ENCODE assay signal across 19 mouse cellular contexts in genomic region chr8:48124857-48125256, GRCm38 (mm10). TPM values are rescaled to one million over a fixed set of nuclear protein-coding genes. Genes with fewer than 3 reads are reported as not detected.
DNase-seq lines count a peak whose midpoint lies in the region; ATAC-seq and TF ChIP-seq lines count a peak whose summit lies in the region.
"Had no signal": no experiment of that assay in that cellular context is flagged by ENCODE, and none has a peak within 500 bp of the region (broad histone marks: within the 10 kb centered on the region; RNA-seq: fewer than 3 reads in every experiment).

No protein-coding gene starts in this region.

- TF ChIP-seq CTCF in thymus, adult 2 months (IDR thresholded peaks at IDR 0.05; ENCODE audit: borderline replicate concordance, control insufficient read depth, extremely low read depth, insufficient read depth, low read length, poor library complexity): no peak

- ATAC-seq in forebrain, embryonic 11.5 days (replicated peaks; ENCODE audit: low FRiP score): peak; percentile 74; the same call in 1 of the 2 replicates
- ATAC-seq in forebrain, embryonic 16.5 days: no peak
- ATAC-seq in forebrain, embryonic 13.5 days: no peak

- DNase-seq in forebrain, embryonic 11.5 days (ENCODE audit: low spot score): no peak
- DNase-seq in retina, postnatal 1 day: peak; percentile 37
- DNase-seq in retina, embryonic 14.5 days (ENCODE audit: low spot score): no peak
- no peak for DNase-seq in cerebellum, adult 8-10 months
- DNase-seq in thymus, adult 2 months: no peak
- DNase-seq: adrenal gland, adult 2 months; adrenal gland, postnatal 10 days; adrenal gland, postnatal 25 days; cerebellum, adult 11-12 months; cerebellum, adult 2 months; cerebellum, adult 9-11 months; cerebellum, postnatal 14 days; cerebellum, postnatal 36 days; embryo, embryonic 11 days had no signal

- H3K4me2 ChIP-seq in forebrain, embryonic 11.5 days (ENCODE audit: low read depth, low read length, severe bottlenecking): no peak overlapping the region
- H3K4me2 ChIP-seq in forebrain, embryonic 16.5 days (ENCODE audit: low read length): no peak overlapping the region
- H3K4me2 ChIP-seq in forebrain, embryonic 13.5 days: 0 out of 2 replicates have a peak overlapping the region, but pooled peaks have one; percentile 0
- H3K4me2 ChIP-seq: embryonic facial prominence, embryonic 13.5 days; embryonic facial prominence, embryonic 15.5 days had no signal

- H3K4me3 ChIP-seq in forebrain, embryonic 11.5 days (ENCODE audit: low read depth, low read length): no peak overlapping the region
- H3K4me3 ChIP-seq in forebrain, embryonic 16.5 days (replicated peaks; ENCODE audit: low read length): no peak overlapping the region
- no peak overlapping the region for H3K4me3 ChIP-seq in forebrain, embryonic 13.5 days
- no peak overlapping the region for H3K4me3 ChIP-seq in thymus, adult 2 months (ENCODE audit: control insufficient read depth, insufficient read depth, low read length)
- H3K4me3 ChIP-seq: embryonic facial prominence, embryonic 13.5 days; embryonic facial prominence, embryonic 15.5 days; erythroblast, embryonic 14.5 days had no signal

- H3K9ac ChIP-seq in forebrain, embryonic 11.5 days (ENCODE audit: low read length): no peak overlapping the region
- H3K9ac ChIP-seq in forebrain, embryonic 16.5 days (replicated peaks; ENCODE audit: low read depth, low read length): no peak overlapping the region
- no peak overlapping the region for H3K9ac ChIP-seq in forebrain, embryonic 13.5 days
- H3K9ac ChIP-seq: embryonic facial prominence, embryonic 13.5 days; embryonic facial prominence, embryonic 15.5 days had no signal

- no peaks in the 10 kb centered on the region for H3K27me3 ChIP-seq in forebrain, embryonic 11.5 days (ENCODE audit: control insufficient read depth, insufficient read depth, low read length)
- H3K27me3 ChIP-seq in forebrain, embryonic 16.5 days (replicated peaks; ENCODE audit: control insufficient read depth, insufficient read depth, low read length): no peaks in the 10 kb centered on the region
- no peaks in the 10 kb centered on the region for H3K27me3 ChIP-seq in forebrain, embryonic 13.5 days
- no peaks in the 10 kb centered on the region for H3K27me3 ChIP-seq in thymus, adult 2 months (ENCODE audit: control insufficient read depth, insufficient read depth, low read length)
- H3K27me3 ChIP-seq: embryonic facial prominence, embryonic 13.5 days; embryonic facial prominence, embryonic 15.5 days had no signal

- H3K27ac ChIP-seq in forebrain, embryonic 11.5 days (ENCODE audit: low read depth, low read length): no peak overlapping the region
- H3K27ac ChIP-seq in forebrain, embryonic 16.5 days (ENCODE audit: low read length): no peak overlapping the region
- no peak overlapping the region for H3K27ac ChIP-seq in forebrain, embryonic 13.5 days
- H3K27ac ChIP-seq in thymus, adult 2 months (ENCODE audit: control insufficient read depth, insufficient read depth, low read length): no peak overlapping the region
- H3K27ac ChIP-seq: embryonic facial prominence, embryonic 13.5 days; embryonic facial prominence, embryonic 15.5 days had no signal

- 47% methylated on average over 8 of the region's 8 CpGs for WGBS in forebrain, embryonic 11.5 days
- 20% methylated on average over 8 of the region's 8 CpGs for WGBS in forebrain, embryonic 16.5 days
- 23% methylated on average over 8 of the region's 8 CpGs for WGBS in forebrain, embryonic 13.5 days
- WGBS in thymus, adult 2 months: 97% methylated on average over 8 of the region's 8 CpGs

- no peaks in the 10 kb centered on the region for H3K9me3 ChIP-seq in forebrain, embryonic 11.5 days (ENCODE audit: control insufficient read depth, low read length)
- H3K9me3 ChIP-seq in forebrain, embryonic 16.5 days (ENCODE audit: control insufficient read depth, low read length): no peaks in the 10 kb centered on the region
- H3K9me3 ChIP-seq in forebrain, embryonic 13.5 days (replicated peaks): no peaks in the 10 kb centered on the region
- H3K9me3 ChIP-seq: embryonic facial prominence, embryonic 13.5 days; embryonic facial prominence, embryonic 15.5 days had no signal

- TF ChIP-seq POLR2A in thymus, adult 2 months (IDR thresholded peaks at IDR 0.05; ENCODE audit: control insufficient read depth, extremely low read depth, insufficient read depth, low read length, poor library complexity): no peak

- no peaks in the 10 kb centered on the region for H3K36me3 ChIP-seq in forebrain, embryonic 11.5 days (ENCODE audit: control insufficient read depth, insufficient read depth, low read length)
- H3K36me3 ChIP-seq in forebrain, embryonic 16.5 days (ENCODE audit: control insufficient read depth, insufficient read depth): no peaks in the 10 kb centered on the region
- peaks cover 4% of the 10 kb centered on the region; the same call in 1 of the 2 replicates for H3K36me3 ChIP-seq in forebrain, embryonic 13.5 days (ENCODE audit: poor library complexity, severe bottlenecking)
- H3K36me3 ChIP-seq in thymus, adult 2 months (ENCODE audit: control insufficient read depth, insufficient read depth, low read length): no peaks in the 10 kb centered on the region

- H3K4me1 ChIP-seq in forebrain, embryonic 11.5 days (replicated peaks; ENCODE audit: control insufficient read depth, insufficient read depth, low read length): peaks cover 6% of the 10 kb centered on the region; the same call in 1 of the 2 replicates
- H3K4me1 ChIP-seq in forebrain, embryonic 16.5 days (replicated peaks; ENCODE audit: control insufficient read depth, insufficient read depth, low read length): peaks cover 5% of the 10 kb centered on the region
- peaks cover 7% of the 10 kb centered on the region for H3K4me1 ChIP-seq in forebrain, embryonic 13.5 days
- no peaks in the 10 kb centered on the region for H3K4me1 ChIP-seq in thymus, adult 2 months (replicated peaks; ENCODE audit: control insufficient read depth, insufficient read depth, low read length)
- H3K4me1 ChIP-seq: embryonic facial prominence, embryonic 13.5 days; embryonic facial prominence, embryonic 15.5 days had no signal

RNA-seq across cellular contexts. Expression of gene Dctd, which starts 26.0 kb away (rescaled TPM):
- polyA plus RNA-seq in forebrain, embryonic 11.5 days (2014; fragmentation: Nextera tagmentation; extraction: Ambion mirVana): 36.8 and 38.0 TPM in 2 replicates
- 16.4 and 17.5 TPM in 2 replicates for polyA plus RNA-seq in forebrain, embryonic 16.5 days (2015; fragmentation: Nextera tagmentation; extraction: Ambion mirVana)
- 14.2 and 14.3 TPM in 2 replicates for polyA plus RNA-seq in forebrain, embryonic 13.5 days (2015; fragmentation: Nextera tagmentation; extraction: Ambion mirVana)
- 5.0 and 5.7 TPM in 2 replicates for polyA plus RNA-seq in thymus, adult 2 months (2012; rRNA removed)
- polyA plus RNA-seq: erythroblast, embryonic 14.5 days had no signal
